Mouse (Mus musculus) thymus, adult 2 months (tissue): ENCODE results near the gene Bcl2l13. TPM values are rescaled to one million over a fixed set of nuclear protein-coding genes. Genes with fewer than 3 reads are reported as not detected.

Experiments used
- DNase-seq: peaks from one replicate; pipeline ENCODE4 v3.0.0; 2021
- H3K27ac ChIP-seq: fragments of 200-500 bp; 2 replicates; pipeline ENCODE4 v1.5.1; 2012; ENCODE audit warnings: low read length, control low read depth; ENCODE audit not compliant: control insufficient read depth, insufficient read depth
- H3K27me3 ChIP-seq: fragments of 200-500 bp; 2 replicates; pipeline ENCODE4 v1.6.1; 2012; ENCODE audit warnings: mild to moderate bottlenecking, low read length, moderate library complexity, mixed read lengths; ENCODE audit not compliant: control insufficient read depth, insufficient read depth
- H3K36me3 ChIP-seq: fragments of 200-500 bp; 2 replicates; pipeline ENCODE4 v1.6.1; 2012; ENCODE audit warnings: mild to moderate bottlenecking, low read length, moderate library complexity; ENCODE audit not compliant: control insufficient read depth, insufficient read depth
- H3K4me1 ChIP-seq: fragments of 200-500 bp; replicated peaks from 2 replicates; pipeline ENCODE4 v1.6.1; 2012; ENCODE audit warnings: low read length; ENCODE audit not compliant: control insufficient read depth, insufficient read depth
- H3K4me3 ChIP-seq: fragments of 200-500 bp; 2 replicates; pipeline ENCODE4 v1.5.1; 2012; ENCODE audit warnings: mild to moderate bottlenecking, low read length, control low read depth, moderate library complexity; ENCODE audit not compliant: control insufficient read depth, insufficient read depth
- CTCF ChIP-seq: fragments of 200-500 bp; IDR thresholded peaks from 2 replicates; pipeline ENCODE4 v1.5.1; 2012; ENCODE audit warnings: mild to moderate bottlenecking, control low read depth, low read length, moderate library complexity, borderline replicate concordance; ENCODE audit not compliant: control insufficient read depth, poor library complexity, insufficient read depth; ENCODE audit errors: extremely low read depth
- POLR2A ChIP-seq: fragments of 200-500 bp; IDR thresholded peaks from 2 replicates; pipeline ENCODE4 v1.6.1; 2012; ENCODE audit warnings: mild to moderate bottlenecking, low read length, control low read depth, moderate library complexity; ENCODE audit not compliant: control insufficient read depth, poor library complexity, insufficient read depth; ENCODE audit errors: extremely low read depth
- WGBS: fragments of 180-500 bp; shearing (Covaris S2); methylation state at CpG from one replicate; pipeline ENCODE4 v1.1.7; 2018; 5-methylcytosine and 5-hydroxymethylcytosine counted together
- polyA plus RNA-seq: library from polyadenylated mRNA; depleted of rRNA; stranded (reverse); fragments of >200 nt; gene quantifications from 2 replicates; pipeline ENCODE4 v1.2.3, GENCODE M21; 2012

Bcl2l13 gene
- polyA plus RNA-seq, 1 experiment = 43.5 TPM

- Histone ChIP-seq H3K4me1 (no peaks in the 10 kb centered on the region), H3K27me3 (no peaks in the 10 kb centered on the region), H3K27ac (no peak overlapping the region), H3K4me3 (no peak overlapping the region), H3K36me3 (peaks cover 9% of the 10 kb centered on the region)
- TF ChIP-seq POLR2A = no peak
- TF ChIP-seq CTCF = no peak
- no peak for DNase-seq
- WGBS = 83% methylated on average over 1 of the region's 1 CpGs
These were observed 32.8 kb downstream of the Bcl2l13 start for GRCm38 (mm10) chr6:120868824-120869223.

GRCm38 (mm10) chr6:120871286-120871685 is 35.3 kb downstream of the Bcl2l13 start:
- 93% methylated on average over 2 of the region's 2 CpGs for WGBS
- Histone ChIP-seq H3K36me3 (no peaks in the 10 kb centered on the region; the same call in 1 of the 2 replicates), H3K27me3 (no peaks in the 10 kb centered on the region), H3K4me3 (no peak overlapping the region), H3K27ac (no peak overlapping the region), H3K4me1 (no peaks in the 10 kb centered on the region)
- TF ChIP-seq CTCF (no peak), POLR2A (no peak)
- no peak for DNase-seq

- H3K27me3 ChIP-seq = no peaks in the 10 kb centered on the region
- WGBS = 93% methylated on average over 9 of the region's 9 CpGs
- DNase-seq = no peak
- H3K36me3 ChIP-seq = peaks cover 5% of the 10 kb centered on the region; the same call in 1 of the 2 replicates
- no peak overlapping the region for H3K4me3 ChIP-seq
- no peak overlapping the region for H3K27ac ChIP-seq
- no peaks in the 10 kb centered on the region; the same call in 1 of the 2 replicates for H3K4me1 ChIP-seq
- no peak for TF ChIP-seq POLR2A
- no peak for TF ChIP-seq CTCF
These were observed 37.9 kb downstream of the Bcl2l13 start for GRCm38 (mm10) chr6:120873874-120874273.

- no peaks in the 10 kb centered on the region; the same call in 1 of the 2 replicates for H3K4me1 ChIP-seq
- TF ChIP-seq POLR2A (no peak), CTCF (no peak)
- 94% methylated on average over 5 of the region's 5 CpGs for WGBS
- peaks cover 5% of the 10 kb centered on the region; the same call in 1 of the 2 replicates for H3K36me3 ChIP-seq
- no peak overlapping the region for H3K27ac ChIP-seq
- no peak overlapping the region for H3K4me3 ChIP-seq
- no peaks in the 10 kb centered on the region for H3K27me3 ChIP-seq
- DNase-seq = no peak
These were observed 43.0 kb downstream of the Bcl2l13 start for GRCm38 (mm10) chr6:120879046-120879445.

GRCm38 (mm10) chr6:120884436-120884835 is 48.4 kb downstream of the Bcl2l13 start:
- no peaks in the 10 kb centered on the region for H3K4me1 ChIP-seq
- H3K27ac ChIP-seq = no peak overlapping the region
- no peak for DNase-seq
- 96% methylated on average over 6 of the region's 6 CpGs for WGBS
- H3K4me3 ChIP-seq = no peak overlapping the region
- peaks cover 14% of the 10 kb centered on the region for H3K36me3 ChIP-seq
- H3K27me3 ChIP-seq = no peaks in the 10 kb centered on the region
- TF ChIP-seq CTCF (no peak), POLR2A (no peak)

- H3K27ac ChIP-seq = no peak overlapping the region
- DNase-seq = no peak
- H3K27me3 ChIP-seq = no peaks in the 10 kb centered on the region
- TF ChIP-seq CTCF (no peak), POLR2A (no peak)
- 90% methylated on average over 17 of the region's 17 CpGs for WGBS
- H3K36me3 ChIP-seq = peaks cover 28% of the 10 kb centered on the region
- no peaks in the 10 kb centered on the region for H3K4me1 ChIP-seq
- H3K4me3 ChIP-seq = no peak overlapping the region
These were observed 50.7 kb downstream of the Bcl2l13 start for GRCm38 (mm10) chr6:120886696-120887095.

- H3K4me3 ChIP-seq = no peak overlapping the region
- no peak overlapping the region for H3K27ac ChIP-seq
- WGBS = 98% methylated on average over 9 of the region's 9 CpGs
- H3K36me3 ChIP-seq = peaks cover 52% of the 10 kb centered on the region
- TF ChIP-seq POLR2A (no peak), CTCF (no peak)
- H3K27me3 ChIP-seq = no peaks in the 10 kb centered on the region
- no peak for DNase-seq
- no peaks in the 10 kb centered on the region for H3K4me1 ChIP-seq
These were observed 58.1 kb downstream of the Bcl2l13 start for GRCm38 (mm10) chr6:120894089-120894488.
